Mouse (Mus musculus) embryonic facial prominence, embryonic 15.5 days (tissue): ENCODE results near the gene 6330409D20Rik. TPM values are rescaled to one million over a fixed set of nuclear protein-coding genes. Genes with fewer than 3 reads are reported as not detected.

Experiments used
- ATAC-seq: fragments of 200-750 bp; cut with Nextera tagmentation; 2 replicates; pipeline ENCODE4 v1.8.0; 2017; ENCODE audit warnings: low read depth, moderate TSS enrichment; ENCODE audit not compliant: insufficient number of reproducible peaks, low FRiP score, low TSS enrichment
- H3K27ac ChIP-seq: fragments of 300-500 bp; sonication (generic); replicated peaks from 2 replicates; pipeline ENCODE4 v1.5.1; 2015; ENCODE audit warnings: mild to moderate bottlenecking, inconsistent platforms
- H3K27me3 ChIP-seq: fragments of 300-500 bp; sonication (generic); 2 replicates; pipeline ENCODE4 v1.6.1; 2015; ENCODE audit warnings: inconsistent platforms
- H3K36me3 ChIP-seq: fragments of 300-500 bp; sonication (generic); 2 replicates; pipeline ENCODE4 v1.6.1; 2015; ENCODE audit warnings: mild to moderate bottlenecking, inconsistent platforms
- H3K4me1 ChIP-seq: fragments of 300-500 bp; sonication (generic); 2 replicates; pipeline ENCODE4 v1.6.1; 2015; ENCODE audit warnings: inconsistent platforms
- H3K4me2 ChIP-seq: fragments of 300-500 bp; sonication (generic); replicated peaks from 2 replicates; pipeline ENCODE4 v1.6.1; 2015; ENCODE audit warnings: mild to moderate bottlenecking, inconsistent platforms
- H3K4me3 ChIP-seq: fragments of 300-500 bp; sonication (generic); replicated peaks from 2 replicates; pipeline ENCODE4 v1.5.1; 2015; ENCODE audit warnings: mild to moderate bottlenecking, inconsistent platforms
- H3K9ac ChIP-seq: fragments of 300-500 bp; sonication (generic); 2 replicates; pipeline ENCODE4 v1.6.1; 2015; ENCODE audit warnings: inconsistent platforms
- H3K9me3 ChIP-seq: fragments of 300-500 bp; sonication (generic); replicated peaks from 2 replicates; pipeline ENCODE4 v1.6.1; 2016; ENCODE audit warnings: inconsistent platforms
- WGBS: fragments of 180-500 bp; shearing (Covaris S2); methylation state at CpG from one replicate; pipeline ENCODE4 v1.1.7; 2015; 5-methylcytosine and 5-hydroxymethylcytosine counted together
- polyA plus RNA-seq: library from polyadenylated mRNA; unstranded; fragments of >200 nt; fragmentation: Nextera tagmentation; extraction: Ambion mirVana; gene quantifications from 2 replicates; pipeline ENCODE4 v1.2.1, GENCODE M21; 2015

The 6330409D20Rik gene
- polyA plus RNA-seq, 1 experiment from 2014 or later, result 0.32 TPM

GRCm38 (mm10) chr2:32693823-32694411, 46.9 kb downstream of the 6330409D20Rik start:
- Histone ChIP-seq H3K36me3 (0 out of 2 replicates have a peak, but pooled peaks cover 6% of the 10 kb centered on the region), H3K4me1 (peaks cover 24% of the 10 kb centered on the region), H3K4me2 (peak overlapping the region; percentile 80), H3K9me3 (no peaks in the 10 kb centered on the region), H3K27ac (peak overlapping the region; percentile 92), H3K4me3 (peak overlapping the region; percentile 88), H3K9ac (peak overlapping the region; percentile 84), H3K27me3 (no peaks in the 10 kb centered on the region)
- peak; percentile 98 for ATAC-seq
- under 1% methylated on average over 51 of the region's 51 CpGs for WGBS

GRCm38 (mm10) chr2:32693282-32693681, 47.5 kb downstream of the 6330409D20Rik start:
- Histone ChIP-seq H3K4me1 (peaks cover 24% of the 10 kb centered on the region), H3K9ac (peak overlapping the region; percentile 84), H3K9me3 (no peaks in the 10 kb centered on the region), H3K4me3 (peak overlapping the region; percentile 88), H3K4me2 (peak overlapping the region; percentile 80), H3K27me3 (no peaks in the 10 kb centered on the region), H3K36me3 (0 out of 2 replicates have a peak, but pooled peaks cover 6% of the 10 kb centered on the region), H3K27ac (peak overlapping the region; percentile 92)
- WGBS, result 11% methylated on average over 7 of the region's 7 CpGs
- ATAC-seq, result no peak

GRCm38 (mm10) chr2:32692496-32692895, 48.3 kb downstream of the 6330409D20Rik start:
- H3K9me3 ChIP-seq, result no peaks in the 10 kb centered on the region
- no peak for ATAC-seq
- H3K27ac ChIP-seq, result no peak overlapping the region
- peaks cover 11% of the 10 kb centered on the region; the same call in 1 of the 2 replicates for H3K36me3 ChIP-seq
- 0 out of 2 replicates have a peak overlapping the region, but pooled peaks have one; percentile 0 for H3K9ac ChIP-seq
- peaks cover 24% of the 10 kb centered on the region for H3K4me1 ChIP-seq
- peak overlapping the region; percentile 80 for H3K4me2 ChIP-seq
- WGBS, result 88% methylated on average over 14 of the region's 14 CpGs
- H3K4me3 ChIP-seq, result peak overlapping the region; percentile 88; the same call in 1 of the 2 replicates
- no peaks in the 10 kb centered on the region for H3K27me3 ChIP-seq

GRCm38 (mm10) chr2:32691041-32691440, 49.8 kb downstream of the 6330409D20Rik start:
- Histone ChIP-seq H3K9ac (no peak overlapping the region), H3K27me3 (no peaks in the 10 kb centered on the region), H3K4me3 (no peak overlapping the region), H3K4me1 (peaks cover 27% of the 10 kb centered on the region), H3K4me2 (no peak overlapping the region), H3K27ac (no peak overlapping the region), H3K36me3 (peaks cover 26% of the 10 kb centered on the region), H3K9me3 (no peaks in the 10 kb centered on the region)
- WGBS, result 82% methylated on average over 11 of the region's 11 CpGs
- no peak for ATAC-seq

- Histone ChIP-seq H3K9ac (no peak overlapping the region), H3K36me3 (peaks cover 42% of the 10 kb centered on the region), H3K4me3 (no peak overlapping the region), H3K4me2 (no peak overlapping the region), H3K9me3 (no peaks in the 10 kb centered on the region), H3K27ac (no peak overlapping the region), H3K4me1 (peaks cover 25% of the 10 kb centered on the region), H3K27me3 (no peaks in the 10 kb centered on the region)
- ATAC-seq, result no peak
- WGBS, result 16% methylated on average over 5 of the region's 5 CpGs
These were observed 51.4 kb downstream of the 6330409D20Rik start for GRCm38 (mm10) chr2:32689420-32689819.

GRCm38 (mm10) chr2:32687562-32687961, 53.3 kb downstream of the 6330409D20Rik start:
- WGBS, result 92% methylated on average over 8 of the region's 8 CpGs
- H3K9ac ChIP-seq, result no peak overlapping the region
- no peak for ATAC-seq
- H3K4me3 ChIP-seq, result no peak overlapping the region
- H3K4me2 ChIP-seq, result no peak overlapping the region
- H3K27me3 ChIP-seq, result no peaks in the 10 kb centered on the region
- H3K27ac ChIP-seq, result no peak overlapping the region
- H3K4me1 ChIP-seq, result peaks cover 13% of the 10 kb centered on the region
- H3K9me3 ChIP-seq, result no peaks in the 10 kb centered on the region
- H3K36me3 ChIP-seq, result peaks cover 61% of the 10 kb centered on the region

- Histone ChIP-seq H3K9ac (no peak overlapping the region), H3K36me3 (peaks cover 61% of the 10 kb centered on the region), H3K4me1 (peaks cover 14% of the 10 kb centered on the region), H3K9me3 (no peaks in the 10 kb centered on the region), H3K27me3 (no peaks in the 10 kb centered on the region), H3K4me3 (no peak overlapping the region), H3K27ac (no peak overlapping the region), H3K4me2 (no peak overlapping the region)
- 93% methylated on average over 6 of the region's 6 CpGs for WGBS
- ATAC-seq, result no peak
These were observed 54.2 kb downstream of the 6330409D20Rik start for GRCm38 (mm10) chr2:32686640-32687039.

- ATAC-seq, result no peak
- Histone ChIP-seq H3K9ac (no peak overlapping the region), H3K4me2 (no peak overlapping the region), H3K4me1 (peaks cover 20% of the 10 kb centered on the region), H3K27me3 (no peaks in the 10 kb centered on the region), H3K27ac (no peak overlapping the region), H3K4me3 (no peak overlapping the region), H3K36me3 (peaks cover 59% of the 10 kb centered on the region), H3K9me3 (no peaks in the 10 kb centered on the region)
- 84% methylated on average over 3 of the region's 3 CpGs for WGBS
These were observed 55.0 kb downstream of the 6330409D20Rik start for GRCm38 (mm10) chr2:32685807-32686206.

GRCm38 (mm10) chr2:32684681-32685428, 56.0 kb downstream of the 6330409D20Rik start:
- no peaks in the 10 kb centered on the region for H3K9me3 ChIP-seq
- no peak overlapping the region for H3K4me2 ChIP-seq
- ATAC-seq, result no peak
- no peak overlapping the region for H3K9ac ChIP-seq
- H3K36me3 ChIP-seq, result peaks cover 59% of the 10 kb centered on the region
- H3K27ac ChIP-seq, result no peak overlapping the region
- no peaks in the 10 kb centered on the region for H3K27me3 ChIP-seq
- H3K4me3 ChIP-seq, result no peak overlapping the region
- WGBS, result 88% methylated on average over 15 of the region's 15 CpGs
- peaks cover 30% of the 10 kb centered on the region for H3K4me1 ChIP-seq

- H3K4me3 ChIP-seq, result no peak overlapping the region
- H3K36me3 ChIP-seq, result peaks cover 64% of the 10 kb centered on the region
These were observed 57.1 kb downstream of the 6330409D20Rik start for GRCm38 (mm10) chr2:32683701-32684100.

GRCm38 (mm10) chr2:32682721-32683417, 57.9 kb downstream of the 6330409D20Rik start:
- 77% methylated on average over 14 of the region's 14 CpGs for WGBS
- peaks cover 27% of the 10 kb centered on the region for H3K4me1 ChIP-seq
- H3K27me3 ChIP-seq, result no peaks in the 10 kb centered on the region
- H3K27ac ChIP-seq, result no peak overlapping the region
- ATAC-seq, result no peak
- H3K4me2 ChIP-seq, result no peak overlapping the region
- peaks cover 70% of the 10 kb centered on the region for H3K36me3 ChIP-seq
- H3K4me3 ChIP-seq, result no peak overlapping the region
- H3K9me3 ChIP-seq, result no peaks in the 10 kb centered on the region
- H3K9ac ChIP-seq, result no peak overlapping the region

More at GRCm38 (mm10) chr2:32683701-32684100, 57.1 kb downstream of the 6330409D20Rik start:
- Histone ChIP-seq H3K27ac (no peak overlapping the region), H3K4me1 (peaks cover 27% of the 10 kb centered on the region), H3K27me3 (no peaks in the 10 kb centered on the region), H3K9me3 (no peaks in the 10 kb centered on the region), H3K9ac (no peak overlapping the region), H3K4me2 (no peak overlapping the region)
- 91% methylated on average over 10 of the region's 10 CpGs for WGBS
- ATAC-seq, result no peak
